Mouse (Mus musculus): ENCODE data around the gene Tph2.

GRCm38 (mm10) chr10:115125027-115125426, 59.8 kb downstream of the Tph2 start:
- TF ChIP-seq CTCF (IDR thresholded peaks at IDR 0.05; ENCODE audit: borderline replicate concordance, insufficient read depth, low read length) (no peak), POLR2A (IDR thresholded peaks at IDR 0.05; ENCODE audit: low read depth, low read length) (no peak)
